Mouse (Mus musculus) forebrain, embryonic 14.5 days (tissue): Measurements from ENCODE around the gene Serpine3. TPM values are rescaled to one million over a fixed set of nuclear protein-coding genes. Genes with fewer than 3 reads are reported as not detected.
A peak's percentile ranks its signal among the peaks of the same experiment; 100 is the strongest.

Experiments used
- ATAC-seq: fragments of 200-750 bp; cut with Nextera tagmentation; 2 replicates; pipeline ENCODE4 v1.8.0; 2017; ENCODE audit warnings: mild to moderate bottlenecking, moderate library complexity
- DNase-seq: peaks from one replicate; pipeline ENCODE4 v3.0.0-alpha.2; 2015; ENCODE audit warnings: low spot score
- H3K27ac ChIP-seq: fragments of 300-500 bp; sonication (generic); 2 replicates; pipeline ENCODE4 v1.5.1; 2014; ENCODE audit warnings: low read depth, mild to moderate bottlenecking, control low read depth, low read length, moderate library complexity
- H3K27me3 ChIP-seq: fragments of 300-500 bp; sonication (generic); replicated peaks from 2 replicates; pipeline ENCODE4 v1.6.1; 2014; ENCODE audit warnings: low read length, control low read depth, mixed read lengths; ENCODE audit not compliant: control insufficient read depth, insufficient read depth
- H3K36me3 ChIP-seq: fragments of 300-500 bp; sonication (generic); 2 replicates; pipeline ENCODE4 v1.6.1; 2014; ENCODE audit warnings: low read length, control low read depth; ENCODE audit not compliant: control insufficient read depth, insufficient read depth
- H3K4me1 ChIP-seq: fragments of 300-500 bp; sonication (generic); 2 replicates; pipeline ENCODE4 v1.6.1; 2014; ENCODE audit warnings: antibody characterized with exemption, low read length, control low read depth; ENCODE audit not compliant: control insufficient read depth, insufficient read depth
- H3K4me2 ChIP-seq: fragments of 300-500 bp; sonication (generic); 2 replicates; pipeline ENCODE4 v1.6.1; 2014; ENCODE audit warnings: mild to moderate bottlenecking, control low read depth, low read length
- H3K4me3 ChIP-seq: fragments of 300-500 bp; sonication (generic); 2 replicates; pipeline ENCODE4 v1.5.1; 2014; ENCODE audit warnings: low read depth, low read length, control low read depth
- H3K9ac ChIP-seq: fragments of 300-500 bp; sonication (generic); 2 replicates; pipeline ENCODE4 v1.6.1; 2014; ENCODE audit warnings: mild to moderate bottlenecking, low read length, control low read depth, moderate library complexity
- H3K9me3 ChIP-seq: fragments of 300-500 bp; sonication (generic); replicated peaks from 2 replicates; pipeline ENCODE4 v1.6.1; 2016; ENCODE audit warnings: low read length, control low read depth, mixed read lengths; ENCODE audit not compliant: control insufficient read depth
- WGBS: fragments of 180-500 bp; shearing (Covaris S2); extraction: QIAGEN DNeasy Blood & Tissue Kit; methylation state at CpG from one replicate; pipeline ENCODE4 v1.1.7; 2014; 5-methylcytosine and 5-hydroxymethylcytosine counted together
- polyA plus RNA-seq: library from polyadenylated mRNA; unstranded; fragments of >200 nt; fragmentation: Nextera tagmentation; extraction: Ambion mirVana; gene quantifications from 2 replicates; pipeline ENCODE4 v1.2.1, GENCODE M21; 2014

Serpine3 gene
- polyA plus RNA-seq, 1 experiment from 2014 or later, result not detected

DNA sequence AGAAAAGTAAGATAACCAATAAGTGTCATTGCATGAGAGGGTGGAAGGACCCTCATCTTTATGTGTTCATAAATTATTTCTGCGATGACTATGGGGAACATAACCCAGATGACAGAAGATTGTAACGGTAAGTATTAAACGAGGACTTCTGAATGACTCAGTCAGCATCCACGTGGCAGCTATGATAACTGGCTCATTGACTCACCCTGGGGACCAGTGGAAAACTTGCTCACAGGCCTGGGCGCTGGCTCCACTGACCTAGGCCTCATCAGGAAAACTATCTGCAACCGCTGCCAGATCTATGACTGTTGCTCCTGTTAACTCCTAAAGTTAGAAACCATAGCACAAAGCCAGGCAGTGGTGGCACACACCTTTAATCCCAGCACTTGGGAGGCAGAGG is 15.1 kb upstream of the Serpine3 start:
- no peak for ATAC-seq
- no peak overlapping the region for H3K27ac ChIP-seq
- H3K4me1 ChIP-seq, result no peaks in the 10 kb centered on the region
- no peak overlapping the region for H3K4me2 ChIP-seq
- 88% methylated on average over 6 of the region's 6 CpGs for WGBS
- no peak for DNase-seq
- H3K27me3 ChIP-seq, result no peaks in the 10 kb centered on the region
- H3K4me3 ChIP-seq, result no peak overlapping the region
- no peak overlapping the region for H3K9ac ChIP-seq
- H3K36me3 ChIP-seq, result no peaks in the 10 kb centered on the region
- H3K9me3 ChIP-seq, result no peaks in the 10 kb centered on the region

DNA sequence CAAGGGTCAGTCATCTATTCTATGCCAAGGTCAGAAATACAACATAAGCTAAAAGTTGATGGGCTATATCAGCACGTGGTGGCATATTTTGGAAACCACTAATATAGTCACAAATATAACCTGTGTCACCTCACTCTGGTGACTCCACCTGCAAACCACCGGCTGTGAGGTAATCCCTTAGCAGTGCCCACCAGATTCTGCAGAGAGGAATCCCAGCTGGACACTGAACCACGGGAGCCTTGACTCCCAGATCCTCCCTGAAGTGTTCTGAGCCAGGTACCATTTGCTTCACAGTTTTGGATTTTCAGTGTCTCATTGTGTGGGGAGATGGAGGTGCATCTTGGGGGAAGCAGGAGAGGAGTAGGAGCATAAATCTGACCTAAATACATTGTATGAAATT is 13.1 kb upstream of the Serpine3 start:
- Histone ChIP-seq H3K27ac (no peak overlapping the region), H3K9ac (no peak overlapping the region), H3K4me3 (no peak overlapping the region), H3K36me3 (no peaks in the 10 kb centered on the region), H3K9me3 (no peaks in the 10 kb centered on the region), H3K27me3 (no peaks in the 10 kb centered on the region), H3K4me2 (no peak overlapping the region), H3K4me1 (no peaks in the 10 kb centered on the region)
- DNase-seq (no peak), ATAC-seq (no peak)
- WGBS, result 70% methylated on average over 3 of the region's 3 CpGs

DNA sequence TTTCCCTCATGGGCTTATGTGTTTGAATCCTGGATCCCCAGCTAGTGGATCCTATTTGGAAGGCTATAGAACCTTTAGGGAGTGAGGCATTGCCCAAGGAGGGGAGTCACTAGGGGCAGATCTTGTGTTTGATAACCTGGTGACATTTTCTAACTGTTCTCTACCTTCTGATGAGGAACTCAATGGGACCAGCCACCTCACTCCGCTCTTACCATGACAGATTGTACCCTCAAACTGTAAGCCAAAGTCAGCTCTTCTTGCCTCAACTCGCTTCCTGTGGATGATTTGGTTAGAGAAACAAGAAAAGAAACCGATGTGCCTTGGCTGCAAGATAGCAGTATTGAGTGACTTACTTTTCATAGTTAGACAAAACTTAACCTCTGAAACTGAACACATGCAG is 11.7 kb upstream of the Serpine3 start:
- DNase-seq (no peak), ATAC-seq (no peak)
- H3K9me3 ChIP-seq, result no peaks in the 10 kb centered on the region
- no peaks in the 10 kb centered on the region for H3K4me1 ChIP-seq
- no peak overlapping the region for H3K4me3 ChIP-seq
- H3K9ac ChIP-seq, result no peak overlapping the region
- 88% methylated on average over 3 of the region's 3 CpGs for WGBS
- H3K36me3 ChIP-seq, result no peaks in the 10 kb centered on the region
- no peak overlapping the region for H3K4me2 ChIP-seq
- H3K27me3 ChIP-seq, result no peaks in the 10 kb centered on the region
- H3K27ac ChIP-seq, result no peak overlapping the region

DNA sequence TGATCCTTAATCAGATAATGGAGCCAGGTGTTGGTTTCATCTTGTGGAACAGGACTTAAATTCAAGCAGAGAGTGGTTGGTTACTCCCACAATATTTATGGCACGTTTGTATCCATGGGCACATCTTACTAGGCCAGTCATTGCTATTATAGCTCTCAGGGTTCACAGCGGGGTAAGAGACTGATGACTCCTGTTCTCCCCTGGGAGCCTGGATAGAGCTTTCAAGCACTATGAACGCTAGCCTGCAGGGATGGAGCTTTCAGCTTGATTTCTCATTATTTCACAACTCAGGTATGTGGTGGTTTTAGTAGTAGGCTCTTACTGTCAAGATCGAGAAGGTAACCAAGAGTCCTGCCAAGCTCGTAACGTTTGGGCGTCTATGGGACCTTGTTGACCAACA is 7.5 kb upstream of the Serpine3 start:
- Histone ChIP-seq H3K27me3 (no peaks in the 10 kb centered on the region), H3K4me3 (no peak overlapping the region), H3K27ac (no peak overlapping the region), H3K9ac (no peak overlapping the region), H3K9me3 (no peaks in the 10 kb centered on the region), H3K36me3 (no peaks in the 10 kb centered on the region), H3K4me1 (no peaks in the 10 kb centered on the region), H3K4me2 (no peak overlapping the region)
- DNase-seq (no peak), ATAC-seq (no peak)
- 84% methylated on average over 7 of the region's 7 CpGs for WGBS

GRCm38 (mm10) chr14:62657469-62657868 is 6.0 kb upstream of the Serpine3 start:
- no peak for ATAC-seq
- Histone ChIP-seq H3K36me3 (no peaks in the 10 kb centered on the region), H3K4me2 (no peak overlapping the region), H3K27me3 (no peaks in the 10 kb centered on the region), H3K9ac (no peak overlapping the region), H3K27ac (no peak overlapping the region), H3K4me1 (no peaks in the 10 kb centered on the region), H3K4me3 (no peak overlapping the region), H3K9me3 (no peaks in the 10 kb centered on the region)
- DNase-seq, result no peak
- 89% methylated on average over 3 of the region's 3 CpGs for WGBS

GRCm38 (mm10) chr14:62662381-62662780 is 1.1 kb upstream of the Serpine3 start:
- ATAC-seq, result no peak
- no peak overlapping the region for H3K9ac ChIP-seq
- DNase-seq, result no peak
- H3K4me2 ChIP-seq, result no peak overlapping the region
- no peaks in the 10 kb centered on the region for H3K36me3 ChIP-seq
- no peaks in the 10 kb centered on the region for H3K27me3 ChIP-seq
- H3K4me3 ChIP-seq, result no peak overlapping the region
- no peaks in the 10 kb centered on the region for H3K4me1 ChIP-seq
- 87% methylated on average over 6 of the region's 6 CpGs for whole genome bisulfite sequencing
- H3K9me3 ChIP-seq, result no peaks in the 10 kb centered on the region
- H3K27ac ChIP-seq, result no peak overlapping the region

- Histone ChIP-seq H3K9me3 (no peaks in the 10 kb centered on the region), H3K27me3 (no peaks in the 10 kb centered on the region), H3K4me1 (no peaks in the 10 kb centered on the region), H3K4me2 (no peak overlapping the region), H3K27ac (no peak overlapping the region), H3K4me3 (no peak overlapping the region), H3K36me3 (no peaks in the 10 kb centered on the region), H3K9ac (no peak overlapping the region)
- DNase-seq (no peak), ATAC-seq (no peak)
- WGBS, result 48% methylated on average over 9 of the region's 9 CpGs
Measured at GRCm38 (mm10) chr14:62664976-62665673, 1.7 kb downstream of the Serpine3 start.

DNA sequence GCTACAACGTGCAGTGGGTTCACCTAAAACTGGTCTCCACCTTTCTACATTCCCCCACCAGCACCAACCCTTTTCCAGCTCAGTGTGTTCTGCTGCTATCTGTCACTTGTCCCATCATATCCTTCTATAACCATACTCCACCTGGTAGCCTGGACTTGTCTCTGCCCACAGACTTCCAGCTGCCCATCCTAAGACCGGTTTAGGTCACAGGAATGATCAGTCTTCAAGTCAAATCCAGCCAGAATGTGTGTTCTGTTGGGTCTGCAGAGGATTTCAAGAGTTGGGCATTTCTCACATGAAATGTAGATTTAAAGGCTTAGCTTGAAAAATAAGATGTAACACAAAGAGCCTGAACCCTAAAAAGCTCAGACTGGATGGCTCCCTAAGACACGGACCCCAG is 10.2 kb downstream of the Serpine3 start:
- DNase-seq, result no peak
- Histone ChIP-seq H3K27ac (no peak overlapping the region), H3K9me3 (no peaks in the 10 kb centered on the region), H3K4me2 (no peak overlapping the region), H3K27me3 (no peaks in the 10 kb centered on the region), H3K9ac (no peak overlapping the region), H3K36me3 (no peaks in the 10 kb centered on the region), H3K4me1 (no peaks in the 10 kb centered on the region), H3K4me3 (no peak overlapping the region)
- WGBS, result 93% methylated on average over 3 of the region's 3 CpGs
- ATAC-seq, result no peak

DNA sequence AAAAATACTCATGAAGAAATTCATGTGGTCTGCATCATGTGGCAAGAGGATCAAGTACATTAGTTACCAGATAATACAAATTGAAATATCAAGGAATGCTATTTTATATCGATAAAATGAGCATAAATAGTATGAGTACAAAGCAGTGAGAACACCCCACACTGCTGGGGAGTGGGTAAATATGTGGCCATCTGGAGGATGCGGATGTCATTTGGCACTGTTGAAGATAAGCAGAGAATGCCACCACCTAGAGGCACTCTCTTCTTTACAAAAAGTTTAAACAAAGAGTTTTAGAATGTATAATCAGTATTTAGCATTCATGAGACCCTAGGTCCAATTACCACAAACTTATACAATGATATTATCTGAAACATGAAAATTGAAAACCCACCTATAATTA is 54.7 kb downstream of the Serpine3 start:
- no peaks in the 10 kb centered on the region for H3K9me3 ChIP-seq
- H3K4me2 ChIP-seq, result no peak overlapping the region
- peak; percentile 2 for DNase-seq
- H3K4me1 ChIP-seq, result no peaks in the 10 kb centered on the region
- no peak overlapping the region for H3K27ac ChIP-seq
- H3K9ac ChIP-seq, result no peak overlapping the region
- H3K27me3 ChIP-seq, result no peaks in the 10 kb centered on the region
- peaks cover 17% of the 10 kb centered on the region for H3K36me3 ChIP-seq
- no peak overlapping the region for H3K4me3 ChIP-seq
- WGBS, result 81% methylated on average over 2 of the region's 2 CpGs
- no peak for ATAC-seq
